Mouse (Mus musculus) retina, embryonic 14.5 days (tissue): ENCODE measurements around the gene March7.

Source experiments
- DNase-seq: peaks from one replicate; pipeline ENCODE4 v3.0.0-alpha.2; 2015; ENCODE audit warnings: low spot score

The March7 gene

DNA sequence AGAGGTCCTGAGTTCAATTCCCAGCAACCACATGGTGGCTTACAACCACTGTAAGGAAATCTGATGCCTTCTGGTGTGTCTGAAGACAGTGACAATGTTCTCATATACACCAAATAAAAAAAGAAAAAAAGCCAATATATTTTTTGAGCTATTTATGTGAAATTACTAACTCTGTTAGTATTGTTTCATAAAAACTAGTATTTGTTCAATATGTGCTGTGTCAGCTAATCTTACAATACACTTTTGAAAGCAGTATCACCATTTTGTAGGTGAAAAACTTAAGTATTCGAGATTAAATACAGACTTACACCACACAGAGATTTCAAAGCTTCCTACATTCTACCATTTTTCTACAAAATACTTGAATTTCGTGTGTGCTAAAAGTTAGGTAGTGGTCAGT lies 5.0 kb downstream of the March7 start:
- DNase-seq: no peak

DNA sequence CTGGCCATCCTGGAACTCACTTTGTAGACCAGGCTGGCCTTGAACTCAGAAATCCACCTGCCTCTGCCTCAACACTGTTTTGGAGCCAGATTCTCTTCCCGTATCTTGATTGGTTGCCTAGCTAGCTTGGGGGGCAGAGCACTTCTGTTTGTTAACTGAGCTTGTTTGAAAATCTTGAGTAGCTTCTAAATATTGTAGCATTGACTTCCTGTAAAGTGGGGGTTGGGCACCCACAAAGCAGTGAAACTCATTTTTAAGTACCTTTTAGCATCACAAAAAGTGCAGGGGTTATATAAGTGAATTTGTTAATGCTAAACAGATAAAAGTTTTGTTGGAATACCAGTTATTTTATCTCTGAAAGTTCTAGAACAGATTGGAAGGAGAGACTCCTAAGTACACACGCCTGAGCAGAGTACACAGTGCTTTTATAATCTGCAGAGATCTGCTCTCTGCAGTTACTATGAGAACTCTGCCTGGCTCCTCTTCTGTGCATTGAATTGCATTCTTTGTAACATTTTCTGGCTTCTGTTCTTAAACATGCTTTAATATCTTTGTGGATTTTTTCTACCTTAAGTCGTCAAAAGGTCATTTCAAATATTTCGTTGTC lies 7.0 kb downstream of the March7 start:
- no peak for DNase-seq

DNA sequence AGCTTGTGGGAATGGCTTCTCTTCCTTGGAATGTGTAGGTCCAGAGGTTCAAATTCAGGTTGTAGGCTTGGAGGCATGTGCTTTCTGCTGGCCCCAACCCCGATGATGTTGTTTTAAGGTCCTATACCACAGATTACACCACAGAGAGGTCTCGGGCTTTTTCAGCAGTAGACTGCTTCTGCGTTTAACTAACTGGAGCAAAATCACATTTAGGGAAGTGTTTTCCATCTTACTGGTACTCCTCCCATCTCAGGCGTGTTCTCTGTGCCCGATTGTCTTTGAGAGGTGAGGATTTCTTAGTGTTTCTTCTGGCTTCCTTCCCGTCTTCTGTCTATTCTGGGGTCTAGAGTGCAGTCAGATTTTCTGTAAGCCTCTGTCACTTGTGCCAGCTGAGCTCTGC lies 7.9 kb downstream of the March7 start:
- no peak for DNase-seq

DNA sequence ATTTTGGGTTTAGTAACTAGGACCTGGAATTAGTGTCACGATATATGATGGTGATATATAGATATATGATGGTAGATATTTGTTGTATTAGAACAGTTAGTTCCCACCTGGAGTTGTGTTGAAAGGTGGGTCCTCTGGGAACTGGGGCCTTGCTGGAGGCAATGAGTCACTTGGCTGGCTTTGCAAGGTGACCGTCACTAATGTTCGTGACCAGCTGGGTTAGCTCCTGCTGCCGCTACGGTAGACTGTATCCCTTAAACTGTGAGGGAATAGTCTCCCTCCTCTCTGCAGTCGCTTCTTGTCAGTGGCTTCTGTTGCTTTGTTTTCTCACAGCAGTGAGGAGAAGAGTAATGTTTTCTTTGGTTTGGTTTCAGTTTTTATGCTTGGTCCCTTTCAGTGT lies 11.5 kb downstream of the March7 start:
- DNase-seq: no peak

DNA sequence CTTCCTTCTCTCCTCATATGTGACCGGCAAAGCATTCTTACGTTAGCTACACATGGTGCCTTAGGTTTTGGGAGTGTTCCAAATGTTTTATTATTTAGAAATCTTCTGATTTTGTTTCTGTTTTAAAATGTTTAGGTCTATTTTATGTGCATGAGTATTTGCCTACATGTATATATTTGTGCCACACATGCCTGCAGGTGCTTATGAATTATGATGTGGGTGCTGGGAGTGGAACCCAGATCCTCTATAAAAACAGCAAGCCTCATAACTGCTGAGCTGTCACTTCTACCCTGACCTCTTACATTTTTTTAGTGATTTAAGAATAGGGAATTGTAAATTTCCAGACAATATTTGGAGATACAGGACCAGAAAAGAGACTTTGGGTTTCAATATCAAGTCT lies 12.3 kb downstream of the March7 start:
- no peak for DNase-seq

DNA sequence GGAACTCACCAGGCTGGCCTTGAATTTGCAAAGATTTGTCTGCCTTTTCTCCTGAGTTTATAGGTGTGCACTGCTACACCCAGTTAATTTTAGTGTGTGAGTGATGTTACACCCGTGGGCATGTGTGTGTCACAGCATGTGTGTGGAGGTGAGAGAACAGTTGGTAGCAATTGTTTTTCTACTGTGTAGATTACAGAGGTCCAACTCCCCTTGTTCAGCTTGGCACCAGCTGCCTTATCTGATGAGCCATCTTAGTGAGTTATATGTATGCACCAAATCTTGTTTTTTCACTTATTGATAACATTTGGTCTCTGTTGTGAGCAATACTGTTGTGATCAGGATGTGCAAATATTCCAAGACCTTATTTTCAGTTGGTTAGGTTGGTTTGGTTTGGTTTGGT lies 13.8 kb downstream of the March7 start:
- DNase-seq: no peak

DNA sequence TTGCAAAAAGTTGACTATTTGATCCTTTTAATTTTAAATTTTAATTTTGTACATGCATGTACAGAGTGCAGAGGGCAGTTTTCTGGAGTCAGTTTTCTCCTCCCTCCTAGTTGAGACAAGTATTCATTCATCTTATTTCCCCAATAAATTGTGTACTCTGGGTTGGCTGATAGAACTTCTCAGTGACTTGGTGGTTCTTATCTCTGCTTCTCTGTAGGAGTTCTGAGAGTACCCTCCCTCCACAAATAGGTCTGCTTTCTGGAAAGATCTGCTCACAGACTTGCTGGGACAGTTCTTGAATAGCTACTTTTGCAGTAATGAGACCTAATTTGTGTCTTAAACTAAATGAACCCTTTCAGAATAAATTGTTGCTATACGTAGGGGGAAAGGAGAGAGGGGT lies 18.8 kb downstream of the March7 start:
- no peak for DNase-seq

DNA sequence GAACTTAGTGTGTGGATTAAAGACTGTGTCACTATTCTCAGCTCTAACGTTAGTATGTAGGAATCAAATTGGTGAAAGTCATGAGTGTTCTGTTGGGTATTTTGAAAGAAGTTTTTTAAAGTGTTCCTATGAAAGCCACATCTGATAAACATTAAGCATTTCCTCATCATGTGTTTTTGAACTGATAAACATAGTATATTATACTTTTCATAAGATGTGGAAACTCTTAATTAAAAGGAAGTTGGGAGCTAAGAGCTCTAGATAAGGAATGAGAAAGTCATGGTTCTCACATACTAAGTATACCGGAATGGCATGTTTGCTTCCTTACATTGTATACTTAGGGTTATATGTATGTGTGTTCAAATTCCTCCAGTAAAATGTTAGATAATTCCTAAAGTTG lies 20.7 kb downstream of the March7 start:
- no peak for DNase-seq

DNA sequence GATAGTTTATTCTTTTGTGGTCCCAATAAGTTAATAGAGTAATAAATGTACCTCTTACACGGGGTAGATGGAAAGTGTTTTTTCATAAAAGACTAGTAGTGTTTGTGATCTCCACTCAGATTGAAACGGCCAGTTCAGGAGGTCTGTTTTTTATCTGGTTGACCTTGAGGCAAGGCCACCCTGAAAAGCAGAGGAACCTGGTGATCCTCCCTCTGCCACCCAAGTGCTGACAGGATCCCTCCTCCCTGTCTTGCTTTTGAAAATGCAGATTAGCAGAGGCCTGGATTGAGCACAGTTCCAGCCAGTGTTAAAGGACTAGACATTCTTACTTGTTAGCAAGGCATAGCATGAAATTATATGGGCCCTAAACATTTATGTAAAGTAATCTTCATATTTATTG lies 23.5 kb downstream of the March7 start:
- DNase-seq: no peak

DNA sequence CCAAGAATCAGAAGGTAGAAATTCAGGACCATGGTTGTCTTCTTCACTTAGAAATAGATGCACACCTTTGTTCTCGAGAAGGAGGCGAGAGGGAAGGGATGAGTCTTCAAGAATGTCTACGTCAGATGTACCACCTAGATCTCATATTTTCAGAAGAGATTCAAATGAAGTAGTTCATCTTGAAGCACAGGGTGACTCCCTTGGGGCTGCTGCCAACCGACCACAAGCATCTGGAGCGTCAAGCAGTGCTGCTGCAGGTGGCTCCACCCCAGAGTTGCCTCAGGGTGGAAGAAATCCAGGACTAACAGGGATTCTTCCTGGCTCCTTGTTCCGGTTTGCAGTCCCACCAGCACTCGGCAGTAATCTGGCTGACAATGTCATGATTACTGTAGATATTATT lies 24.8 kb downstream of the March7 start:
- no peak for DNase-seq

DNA sequence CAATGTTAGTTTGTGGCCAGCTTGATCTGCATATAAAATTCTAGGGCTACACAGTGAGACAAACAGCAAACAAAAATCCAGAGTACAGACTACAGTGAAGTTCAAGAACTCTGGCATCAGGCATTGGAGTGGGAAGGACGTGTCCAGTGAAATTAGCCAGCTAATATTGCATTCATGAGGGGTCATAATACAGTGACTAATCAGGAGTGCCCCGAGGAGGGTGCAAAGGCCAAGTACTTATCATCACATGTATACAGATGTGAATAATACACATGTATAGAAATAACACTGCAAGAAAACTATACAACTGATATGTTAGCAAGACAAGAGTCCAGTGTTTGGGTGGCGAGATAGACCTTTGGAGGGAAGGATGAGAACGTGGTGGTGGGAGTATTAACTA lies 43.1 kb downstream of the March7 start:
- DNase-seq: no peak

DNA sequence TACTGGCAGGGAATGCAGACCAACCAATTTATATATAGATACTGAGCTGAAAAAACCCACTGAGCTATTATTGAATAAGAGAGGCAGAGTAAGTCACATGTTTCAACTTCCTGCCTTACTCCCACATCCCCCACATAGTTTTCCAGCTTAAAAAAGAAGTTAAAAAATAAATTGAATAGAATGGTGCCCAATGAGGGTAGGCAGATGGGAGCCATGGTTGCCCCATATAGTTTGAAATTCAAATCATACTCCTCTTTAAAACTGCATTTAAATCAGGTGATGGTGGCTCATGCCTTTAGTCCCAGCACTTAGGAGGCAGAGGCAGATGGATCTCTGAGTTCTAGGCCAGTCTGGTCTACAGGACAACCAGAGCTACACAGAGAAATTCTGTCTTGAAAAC lies 43.8 kb downstream of the March7 start:
- no peak for DNase-seq

DNA sequence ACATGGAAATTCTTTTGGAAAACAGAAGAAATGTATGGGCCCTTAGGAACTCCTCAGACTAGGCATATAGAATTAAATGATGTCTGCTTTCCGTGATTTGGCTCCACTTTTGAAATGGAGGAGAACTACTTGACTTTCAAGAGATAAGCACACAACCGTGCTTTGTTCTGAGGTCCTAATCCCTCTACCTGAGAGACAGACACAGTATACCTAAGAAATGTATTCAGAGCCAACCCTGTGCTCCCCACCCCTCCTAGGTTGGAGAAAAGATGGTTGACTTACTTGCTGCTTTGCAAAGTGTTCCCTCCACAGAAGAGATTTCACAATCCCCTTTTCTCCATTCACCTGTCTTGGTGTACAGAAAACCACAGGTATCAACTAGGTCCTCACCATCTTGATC lies 47.1 kb downstream of the March7 start:
- DNase-seq: no peak

DNA sequence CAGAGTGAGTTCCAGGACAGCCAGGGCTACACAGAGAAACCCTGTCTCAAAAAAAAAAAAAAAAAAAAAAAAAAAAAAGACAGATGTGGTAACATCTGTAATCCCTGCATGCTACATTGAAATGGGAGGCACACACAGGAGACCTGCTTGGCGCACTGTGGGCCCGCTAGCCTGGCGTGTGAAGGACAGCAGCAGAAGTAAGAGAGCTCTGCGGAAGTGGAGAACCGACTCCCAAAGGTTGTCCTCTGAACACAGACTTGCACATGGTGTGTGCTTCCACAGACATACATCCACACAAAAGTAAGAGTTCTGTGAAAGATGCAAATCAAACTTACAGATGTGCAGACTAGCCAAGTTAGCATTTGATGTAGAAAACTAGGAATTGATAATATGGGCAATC lies 49.5 kb downstream of the March7 start:
- no peak for DNase-seq

DNA sequence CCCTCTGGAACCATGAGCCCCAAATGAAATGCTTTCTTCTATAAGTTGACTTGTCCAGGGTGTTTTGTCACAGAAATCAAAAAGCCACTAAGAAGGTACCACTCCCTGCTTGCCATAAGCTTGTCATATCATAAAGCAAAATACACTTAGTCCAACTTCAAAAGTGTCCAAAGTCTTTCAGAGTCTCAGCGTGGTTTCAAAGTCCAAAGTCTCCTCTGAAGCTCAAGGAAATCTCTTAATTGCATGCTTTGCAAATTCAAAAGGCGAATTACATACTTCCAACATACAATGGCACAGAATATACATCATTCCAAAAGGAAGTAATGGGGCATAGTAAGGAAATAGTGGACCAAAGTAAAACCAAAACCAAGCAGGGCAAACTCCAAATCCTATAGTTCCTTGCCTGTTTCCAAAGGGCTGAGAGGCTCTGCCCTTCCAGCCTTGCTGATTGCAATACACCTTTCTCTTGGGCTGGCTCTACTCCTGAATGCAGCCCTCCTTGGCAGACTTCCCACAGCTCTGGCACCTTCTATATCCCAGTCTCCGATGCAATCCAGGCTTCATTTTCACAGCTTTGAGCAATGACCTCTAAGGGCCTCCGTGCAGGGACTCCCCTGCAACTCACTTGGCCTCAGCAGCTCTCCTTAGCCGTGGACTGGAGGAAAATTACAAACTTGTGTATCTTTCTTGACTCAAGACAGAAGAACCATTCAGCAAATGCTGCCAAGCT lies 51.1 kb downstream of the March7 start:
- DNase-seq: no peak

DNA sequence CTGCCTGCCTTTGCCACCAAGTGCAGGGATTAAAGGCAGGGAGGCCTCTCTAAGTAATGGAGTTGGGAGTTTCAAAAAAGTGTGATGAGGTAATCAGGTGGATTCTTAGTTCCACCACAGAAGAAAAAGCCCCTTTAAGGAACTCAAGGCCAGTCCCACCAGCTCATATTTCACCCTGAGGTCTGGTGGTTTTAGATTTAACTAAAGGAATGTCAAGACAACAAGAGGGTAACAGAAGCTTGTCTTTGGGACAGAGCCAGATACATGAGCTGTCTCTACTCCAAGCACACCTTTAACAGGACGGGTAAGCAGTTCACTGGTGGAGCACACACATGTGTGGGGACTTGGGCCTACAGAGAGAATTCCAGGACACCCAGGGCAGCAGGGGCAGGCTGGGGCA lies 57.9 kb downstream of the March7 start:
- no peak for DNase-seq

DNA sequence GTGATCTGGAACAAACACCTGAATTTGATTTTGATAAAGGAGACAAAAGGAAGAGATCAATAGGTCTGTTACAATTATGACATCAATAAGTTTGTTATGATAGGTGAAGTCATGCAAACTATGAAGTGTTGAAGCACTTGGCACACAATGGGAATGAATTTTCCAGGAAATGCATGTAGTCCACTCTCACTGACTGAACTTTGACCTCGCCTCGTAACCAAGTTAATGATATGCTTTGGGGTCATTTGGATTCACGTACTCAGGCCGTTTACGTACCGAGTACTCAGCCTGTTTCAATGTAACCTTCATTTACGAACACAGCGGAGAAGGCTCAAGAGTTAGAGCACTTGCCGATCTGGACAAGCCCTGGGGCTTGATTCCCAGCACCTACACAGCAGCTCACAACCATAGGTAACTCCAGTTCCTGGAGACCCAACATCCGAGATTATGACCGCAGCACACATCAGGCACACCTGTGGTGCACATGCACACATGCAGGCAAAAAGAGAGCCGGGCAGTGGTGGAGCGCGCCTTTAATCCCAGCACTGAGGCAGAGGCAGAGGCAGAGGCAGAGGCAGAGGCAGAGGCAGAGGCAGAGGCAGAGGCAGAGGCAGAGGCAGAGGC lies 60.3 kb downstream of the March7 start:
- DNase-seq: no peak

DNA sequence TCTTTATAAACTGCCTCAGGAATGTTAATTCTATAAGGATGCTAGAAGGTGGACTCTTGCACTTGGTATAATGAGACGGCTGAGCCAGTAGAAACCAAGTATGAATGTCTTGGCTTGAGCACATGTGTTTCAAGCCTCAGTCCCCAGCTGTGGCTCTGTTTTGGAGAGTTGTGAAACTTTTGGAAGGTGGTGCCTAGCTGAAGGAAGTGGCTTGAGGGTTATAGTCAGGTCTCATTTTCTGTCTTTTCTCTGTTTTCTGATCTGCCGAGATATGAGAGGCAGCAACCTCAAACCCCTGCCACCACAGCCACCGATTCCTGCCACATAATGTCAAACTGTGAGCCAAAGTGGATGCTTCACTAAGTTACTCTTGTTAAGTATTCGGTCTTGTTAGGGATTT lies 68.9 kb downstream of the March7 start:
- no peak for DNase-seq

DNA sequence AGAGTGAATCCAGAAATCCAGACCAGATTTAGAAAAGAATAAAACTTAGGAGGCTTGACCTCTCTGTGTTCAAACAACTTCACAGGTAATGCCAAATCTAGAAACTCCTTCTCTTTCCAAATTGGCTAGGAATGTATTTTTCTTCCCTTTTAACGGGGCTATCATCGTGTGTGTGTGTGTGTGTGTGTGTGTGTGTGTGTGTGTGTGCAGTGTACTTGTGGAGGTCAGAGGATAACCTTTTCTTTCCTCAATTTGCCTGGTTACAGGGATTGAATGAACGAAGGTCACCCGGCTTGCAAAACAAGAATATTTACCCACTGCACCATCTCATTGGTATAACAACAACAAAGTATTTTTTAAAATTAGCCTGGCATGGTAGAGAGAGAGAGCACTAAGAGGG lies 72.9 kb downstream of the March7 start:
- no peak for DNase-seq

DNA sequence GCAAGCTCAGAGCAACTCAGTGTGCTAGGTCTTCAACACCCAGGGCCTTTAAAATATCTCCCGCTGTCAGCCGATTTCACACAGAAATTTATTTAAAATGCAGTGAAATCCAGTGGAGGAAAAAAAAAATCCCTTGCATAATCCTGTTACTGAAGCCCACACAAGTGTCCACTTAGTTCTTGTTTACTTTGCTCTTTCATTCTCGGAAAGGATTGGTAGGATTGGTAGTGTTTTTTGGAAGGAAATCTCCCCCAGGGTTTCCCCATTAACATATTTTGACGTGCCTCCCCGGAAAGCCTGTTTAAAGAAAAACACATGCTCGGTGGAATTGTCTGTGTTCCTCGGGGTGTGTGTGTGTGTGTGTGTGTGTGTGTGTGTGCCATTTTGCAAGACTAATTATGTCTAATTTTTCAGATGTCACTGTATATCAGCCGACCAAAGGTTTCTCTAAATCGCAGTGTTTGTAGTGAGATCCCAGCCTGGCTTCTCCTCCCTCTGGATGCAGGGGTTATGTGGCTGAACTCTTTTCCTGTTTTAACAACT lies 73.6 kb downstream of the March7 start:
- peak; percentile 15 for DNase-seq

DNA sequence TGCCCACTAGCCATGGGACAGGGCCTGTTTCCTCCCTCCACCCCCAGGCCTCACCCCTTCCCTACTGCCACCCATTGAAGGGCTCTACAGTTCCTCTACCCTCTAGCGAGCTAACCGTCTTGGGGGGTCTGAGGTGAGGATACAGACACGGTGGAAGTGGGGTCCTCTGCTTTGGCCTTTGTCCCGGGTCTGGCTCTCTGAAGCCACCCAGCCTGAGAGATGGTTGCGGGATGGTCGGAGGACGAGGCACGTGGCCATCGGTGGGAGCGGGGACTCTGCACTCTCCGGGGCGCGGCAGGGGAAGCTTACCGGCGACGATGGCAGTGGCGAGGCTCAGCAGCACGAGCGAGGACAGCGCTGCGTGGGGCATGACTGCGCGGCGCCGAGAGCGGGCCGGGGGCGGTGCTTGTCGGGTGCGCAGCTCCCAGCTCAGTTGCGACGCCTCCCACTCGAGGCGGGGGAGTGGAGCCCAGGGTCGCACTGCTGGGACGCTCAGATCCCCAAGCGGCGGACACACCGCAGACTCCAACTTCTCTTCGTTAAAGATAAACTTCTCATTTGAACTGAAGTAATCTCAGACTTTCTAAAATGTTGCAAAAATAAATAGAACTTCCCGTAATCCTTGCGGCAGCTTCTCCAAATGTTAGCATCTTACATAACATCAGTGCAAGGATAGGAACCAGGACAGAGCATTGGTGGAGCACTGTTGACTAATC lies 74.2 kb downstream of the March7 start:
- DNase-seq: peak; percentile 68

DNA sequence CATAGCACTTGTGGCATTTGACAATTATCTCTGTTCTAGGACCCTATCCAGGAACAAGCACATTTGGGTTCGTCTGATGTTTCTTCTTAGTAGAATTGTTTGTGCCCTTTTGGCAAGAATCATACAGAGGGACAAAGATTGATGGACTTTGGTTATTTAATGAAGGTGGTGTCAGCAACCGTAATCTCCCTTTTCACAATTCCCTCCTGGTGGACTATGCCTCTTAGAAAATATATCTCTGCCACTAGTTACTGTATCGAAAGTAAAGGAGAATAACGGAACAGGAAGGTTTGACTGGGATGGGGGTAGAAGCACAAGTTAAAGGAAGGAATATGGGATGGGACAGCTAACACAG lies 74.8 kb downstream of the March7 start, which contains the start of gene Cd302:
Cd302 (minus strand) TSS at position 22 of the 355 bp plus-strand sequence.
- DNase-seq: no peak

DNA sequence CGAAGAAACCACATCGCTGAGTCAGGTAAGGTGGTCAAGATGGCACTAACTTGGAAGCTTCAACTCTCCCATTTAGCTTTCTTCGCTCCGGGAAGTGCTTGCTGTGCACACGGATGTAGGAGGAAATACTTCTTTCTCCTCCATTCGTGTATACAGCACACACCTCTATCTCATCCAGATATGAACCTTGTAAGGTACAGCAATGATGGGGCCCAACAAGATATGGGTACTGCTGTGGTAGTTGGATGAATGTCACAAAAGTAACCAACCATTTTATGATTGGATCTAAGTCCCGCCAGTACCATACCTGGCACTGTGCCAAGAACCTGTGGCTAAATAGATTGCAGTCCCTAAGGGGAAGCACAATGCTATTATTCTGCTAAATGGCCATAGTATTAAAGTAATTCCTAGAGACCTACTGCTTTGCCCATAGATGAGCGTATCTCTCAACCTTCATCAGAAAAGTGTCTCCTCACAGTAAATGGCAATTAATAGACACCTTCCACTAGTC lies 75.5 kb downstream of the March7 start:
- DNase-seq: no peak
